Mouse (Mus musculus): ENCODE measurements around the gene Lenep. TPM values are rescaled to one million over a fixed set of nuclear protein-coding genes. Genes with fewer than 3 reads are reported as not detected.

Gene Lenep
- polyA plus RNA-seq, 1 experiment = not detected

DNA sequence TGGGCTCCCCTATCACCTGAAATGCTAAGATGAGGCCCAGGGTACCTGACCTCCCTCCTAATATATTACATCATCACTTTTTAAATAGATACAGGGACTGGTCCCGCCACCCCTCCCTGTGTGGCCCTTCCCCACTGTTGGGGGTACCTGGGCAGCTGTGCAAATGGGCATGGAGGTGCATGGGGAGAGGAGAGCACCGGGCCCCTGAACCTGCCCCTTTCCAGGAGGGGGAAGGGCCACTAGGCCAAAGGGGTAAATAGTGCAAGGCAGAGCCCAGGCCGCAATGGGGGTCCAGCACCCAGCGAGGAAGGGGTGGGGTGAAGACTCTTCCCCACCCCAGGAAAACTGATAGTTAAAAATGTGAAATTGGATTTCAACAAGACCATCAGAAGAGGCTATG, 24.8 kb downstream of the Lenep start:
- DNase-seq = no peak

DNA sequence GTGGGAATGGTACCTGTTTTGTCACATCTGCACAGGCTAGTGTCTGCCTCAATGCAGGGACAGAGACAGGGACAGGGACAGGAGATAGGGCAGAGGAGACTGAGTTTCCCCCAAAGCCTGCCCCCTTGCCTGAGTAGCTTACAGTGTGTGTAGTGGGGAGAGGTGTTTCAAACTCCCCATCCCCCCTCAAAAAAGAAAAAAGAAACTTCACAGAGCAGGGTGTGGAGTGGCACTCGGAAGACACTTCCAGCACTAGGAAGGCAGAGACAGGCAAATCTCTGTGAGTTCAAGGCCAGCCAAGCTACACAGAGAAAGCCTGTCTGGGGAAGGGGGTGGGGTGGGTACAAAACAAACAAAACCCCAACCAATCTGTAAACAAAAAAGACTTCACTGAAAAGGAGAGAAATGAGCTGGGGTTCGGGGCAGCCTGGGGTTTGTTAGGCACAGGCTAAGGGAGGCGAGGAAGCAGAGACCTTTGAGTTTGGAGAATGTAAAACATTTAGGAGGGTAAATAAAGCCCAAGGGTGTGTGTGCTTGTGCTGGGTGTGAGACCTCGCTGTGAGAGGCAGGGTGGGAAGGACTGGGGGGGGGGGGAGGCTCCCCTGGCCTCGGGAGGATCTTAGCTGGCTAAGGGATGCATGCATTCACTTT, 28.9 kb downstream of the Lenep start:
- WGBS = 55% methylated on average over 5 of the region's 5 CpGs

More for the DNA sequence above, 24.8 kb downstream of the Lenep start:
- no peak for TF ChIP-seq CTCF (conservative IDR thresholded peaks at IDR 0.05; ENCODE audit: insufficient read depth, insufficient read length, low read depth, low read length)
- TF ChIP-seq POLR2A (IDR thresholded peaks at IDR 0.05; ENCODE audit: low read depth, low read length) = no peak
- H3K4me3 ChIP-seq (ENCODE audit: insufficient read depth, low read depth, low read length) = no peak overlapping the region
- H3K4me1 ChIP-seq (ENCODE audit: control insufficient read depth, insufficient read depth, low read length) = peaks cover 6% of the 10 kb centered on the region; the same call in 1 of the 2 replicates
- no peak overlapping the region for H3K27ac ChIP-seq (ENCODE audit: insufficient read depth, low read depth, low read length)
- H3K27me3 ChIP-seq (replicated peaks; ENCODE audit: control insufficient read depth, insufficient read depth, low read length) = no peaks in the 10 kb centered on the region
- 0 out of 2 replicates have a peak, but pooled peaks cover 1% of the 10 kb centered on the region for H3K36me3 ChIP-seq (ENCODE audit: control insufficient read depth, insufficient read depth, low read length)
- 85% methylated on average over 4 of the region's 4 CpGs for WGBS

DNA sequence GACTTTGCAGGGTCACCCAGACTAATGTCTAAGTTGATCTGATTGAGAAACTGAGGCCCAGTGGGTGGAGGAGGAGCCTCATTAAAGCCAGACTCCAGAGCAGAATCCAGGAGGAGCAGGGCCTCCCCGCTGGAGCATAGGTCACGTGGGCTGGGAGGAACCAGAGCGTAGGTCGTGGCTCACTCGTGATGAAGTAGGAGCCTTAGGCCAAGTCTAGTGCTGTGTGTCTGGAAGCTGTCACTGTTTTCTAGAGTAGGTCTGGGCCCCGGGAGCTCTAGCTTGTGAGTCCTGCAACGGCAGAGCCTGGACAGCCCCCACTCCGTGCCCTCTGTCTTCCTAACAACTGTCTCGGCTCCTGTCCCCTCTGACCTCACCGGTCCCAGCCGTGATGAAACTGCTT, 35.3 kb downstream of the Lenep start:
- no peak overlapping the region for H3K4me3 ChIP-seq (ENCODE audit: insufficient read depth, low read depth, low read length)
- TF ChIP-seq POLR2A (IDR thresholded peaks at IDR 0.05; ENCODE audit: low read depth, low read length) (no peak), CTCF (conservative IDR thresholded peaks at IDR 0.05; ENCODE audit: insufficient read depth, insufficient read length, low read depth, low read length) (no peak)
- WGBS = 52% methylated on average over 11 of the region's 11 CpGs
- H3K27me3 ChIP-seq (replicated peaks; ENCODE audit: control insufficient read depth, insufficient read depth, low read length) = no peaks in the 10 kb centered on the region
- no peaks in the 10 kb centered on the region for H3K36me3 ChIP-seq (ENCODE audit: control insufficient read depth, insufficient read depth, low read length)
- no peak overlapping the region for H3K27ac ChIP-seq (ENCODE audit: insufficient read depth, low read depth, low read length)
- no peaks in the 10 kb centered on the region for H3K4me1 ChIP-seq (ENCODE audit: control insufficient read depth, insufficient read depth, low read length)
- peak; percentile 40 for DNase-seq

More for the DNA sequence above, 28.9 kb downstream of the Lenep start:
- H3K4me3 ChIP-seq (ENCODE audit: insufficient read depth, low read depth, low read length) = no peak overlapping the region
- no peak for TF ChIP-seq CTCF (conservative IDR thresholded peaks at IDR 0.05; ENCODE audit: insufficient read depth, insufficient read length, low read depth, low read length)
- no peak for TF ChIP-seq POLR2A (IDR thresholded peaks at IDR 0.05; ENCODE audit: low read depth, low read length)
- H3K27ac ChIP-seq (ENCODE audit: insufficient read depth, low read depth, low read length) = no peak overlapping the region
- no peaks in the 10 kb centered on the region for H3K36me3 ChIP-seq (ENCODE audit: control insufficient read depth, insufficient read depth, low read length)
- H3K27me3 ChIP-seq (replicated peaks; ENCODE audit: control insufficient read depth, insufficient read depth, low read length) = no peaks in the 10 kb centered on the region
- DNase-seq = no peak
- H3K4me1 ChIP-seq (ENCODE audit: control insufficient read depth, insufficient read depth, low read length) = peaks cover 1% of the 10 kb centered on the region; the same call in 1 of the 2 replicates

DNA sequence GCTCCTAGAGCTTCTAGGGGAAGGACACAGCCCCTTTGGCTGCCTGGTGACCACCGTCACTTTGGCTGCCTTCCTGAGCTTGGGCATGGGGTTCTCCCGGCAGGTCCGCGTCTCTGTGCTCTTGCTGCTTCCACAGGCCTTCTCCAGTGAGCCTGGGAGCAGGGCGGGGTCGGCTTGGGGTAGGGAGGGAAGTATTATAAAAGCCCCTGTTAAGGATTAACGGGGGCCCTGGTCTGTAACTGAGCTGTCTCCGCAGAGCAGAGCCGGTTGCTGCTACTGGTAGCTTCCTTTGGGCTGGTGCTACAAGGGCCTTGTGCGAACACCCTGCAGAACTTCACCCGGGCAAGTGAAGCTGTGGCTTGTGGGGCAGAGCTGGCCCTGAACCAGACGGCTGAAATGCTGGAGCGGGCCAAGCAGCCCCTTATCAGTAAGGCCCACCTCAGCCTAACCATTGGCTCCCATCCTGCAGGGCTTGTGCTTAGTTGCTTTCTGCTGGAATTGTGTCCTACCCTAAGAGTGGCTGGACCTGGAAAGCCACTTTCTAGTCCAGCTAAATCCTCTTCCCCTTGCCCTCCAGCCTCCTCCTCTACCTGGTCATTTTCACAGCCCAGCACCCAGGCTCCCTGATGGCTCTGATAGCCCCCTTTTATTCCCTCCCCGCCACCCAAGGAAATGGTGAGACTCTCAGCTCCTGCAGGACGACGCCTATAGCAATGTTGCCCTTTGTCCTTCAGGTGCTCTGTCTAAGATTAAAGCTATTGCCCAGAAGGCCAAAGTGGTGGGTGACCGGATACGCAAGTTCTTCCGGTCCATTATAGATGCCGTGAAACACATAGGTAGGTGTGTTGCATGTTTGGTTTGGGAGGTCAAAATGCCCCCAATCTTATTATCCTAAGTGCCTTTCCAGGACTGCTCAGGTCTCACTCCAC, 36.8 kb downstream of the Lenep start:
- no peak overlapping the region for H3K27ac ChIP-seq (ENCODE audit: insufficient read depth, low read depth, low read length)
- no peak for DNase-seq
- TF ChIP-seq POLR2A (IDR thresholded peaks at IDR 0.05; ENCODE audit: low read depth, low read length) (no peak), CTCF (conservative IDR thresholded peaks at IDR 0.05; ENCODE audit: insufficient read depth, insufficient read length, low read depth, low read length) (no peak)

DNA sequence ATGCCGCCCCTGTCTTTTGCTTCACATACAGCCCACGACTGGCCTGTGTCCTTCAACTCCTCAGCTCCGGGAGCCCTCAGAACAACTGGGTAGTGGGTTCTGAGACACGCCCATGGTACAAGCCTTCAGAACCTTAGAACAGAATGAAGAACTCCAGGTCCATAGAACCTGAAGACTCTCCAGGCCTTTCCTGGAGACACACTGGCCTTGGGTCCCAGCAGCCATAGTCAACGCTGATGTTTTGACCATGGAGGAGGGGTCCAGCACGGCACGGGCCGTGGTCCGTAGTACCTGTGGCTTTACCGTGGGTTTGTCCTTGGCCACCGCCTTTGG, 37.5 kb downstream of the Lenep start, which contains the start of gene Dcst1:
TSS of gene Dcst1 (minus strand) at position 101 of the 333 bp plus-strand sequence.
- no peaks in the 10 kb centered on the region for H3K36me3 ChIP-seq (ENCODE audit: control insufficient read depth, insufficient read depth, low read length)
- no peaks in the 10 kb centered on the region for H3K4me1 ChIP-seq (ENCODE audit: control insufficient read depth, insufficient read depth, low read length)
- no peak within 1 kb of the TSS for H3K27ac ChIP-seq (ENCODE audit: insufficient read depth, low read depth, low read length)
- TF ChIP-seq POLR2A (IDR thresholded peaks at IDR 0.05; ENCODE audit: low read depth, low read length) = no peak
- no peak for TF ChIP-seq CTCF (conservative IDR thresholded peaks at IDR 0.05; ENCODE audit: insufficient read depth, insufficient read length, low read depth, low read length)
- no peak within 1 kb of the TSS for H3K4me3 ChIP-seq (ENCODE audit: insufficient read depth, low read depth, low read length)
- WGBS = 87% methylated on average over 11 of the region's 11 CpGs
- no peaks in the 10 kb centered on the region for H3K27me3 ChIP-seq (replicated peaks; ENCODE audit: control insufficient read depth, insufficient read depth, low read length)
- no peak for DNase-seq

More for the DNA sequence above, 36.8 kb downstream of the Lenep start:
- Histone ChIP-seq H3K36me3 (ENCODE audit: control insufficient read depth, insufficient read depth, low read length) (no peaks in the 10 kb centered on the region), H3K4me3 (ENCODE audit: insufficient read depth, low read depth, low read length) (no peak overlapping the region), H3K4me1 (ENCODE audit: control insufficient read depth, insufficient read depth, low read length) (no peaks in the 10 kb centered on the region), H3K27me3 (replicated peaks; ENCODE audit: control insufficient read depth, insufficient read depth, low read length) (no peaks in the 10 kb centered on the region)
- 65% methylated on average over 20 of the region's 20 CpGs for WGBS

DNA sequence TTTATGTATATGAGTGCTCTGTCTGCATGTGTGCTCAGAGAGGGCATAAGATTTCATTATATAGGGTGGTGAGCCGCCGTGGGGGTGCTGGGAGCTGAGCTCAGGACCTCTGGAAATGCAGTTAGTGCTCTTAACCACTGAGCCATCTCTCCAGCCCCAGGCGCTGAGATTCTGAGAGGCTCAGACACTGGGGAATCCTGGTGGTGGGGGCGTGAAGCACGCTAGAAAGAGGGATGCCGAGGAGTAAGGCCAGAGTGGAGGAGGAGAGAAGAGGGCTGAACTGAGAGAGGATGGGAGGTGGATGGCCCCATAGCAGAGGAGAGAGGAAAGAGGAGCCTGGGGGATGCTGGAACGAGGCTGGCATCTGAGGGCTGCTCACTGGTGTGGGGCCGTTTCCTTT, 38.0 kb downstream of the Lenep start:
- Histone ChIP-seq H3K27ac (ENCODE audit: insufficient read depth, low read depth, low read length) (no peak overlapping the region), H3K27me3 (replicated peaks; ENCODE audit: control insufficient read depth, insufficient read depth, low read length) (no peaks in the 10 kb centered on the region), H3K4me3 (ENCODE audit: insufficient read depth, low read depth, low read length) (no peak overlapping the region), H3K36me3 (ENCODE audit: control insufficient read depth, insufficient read depth, low read length) (no peaks in the 10 kb centered on the region), H3K4me1 (ENCODE audit: control insufficient read depth, insufficient read depth, low read length) (no peaks in the 10 kb centered on the region)
- DNase-seq = no peak
- 77% methylated on average over 8 of the region's 8 CpGs for WGBS
- no peak for TF ChIP-seq CTCF (conservative IDR thresholded peaks at IDR 0.05; ENCODE audit: insufficient read depth, insufficient read length, low read depth, low read length)
- no peak for TF ChIP-seq POLR2A (IDR thresholded peaks at IDR 0.05; ENCODE audit: low read depth, low read length)

DNA sequence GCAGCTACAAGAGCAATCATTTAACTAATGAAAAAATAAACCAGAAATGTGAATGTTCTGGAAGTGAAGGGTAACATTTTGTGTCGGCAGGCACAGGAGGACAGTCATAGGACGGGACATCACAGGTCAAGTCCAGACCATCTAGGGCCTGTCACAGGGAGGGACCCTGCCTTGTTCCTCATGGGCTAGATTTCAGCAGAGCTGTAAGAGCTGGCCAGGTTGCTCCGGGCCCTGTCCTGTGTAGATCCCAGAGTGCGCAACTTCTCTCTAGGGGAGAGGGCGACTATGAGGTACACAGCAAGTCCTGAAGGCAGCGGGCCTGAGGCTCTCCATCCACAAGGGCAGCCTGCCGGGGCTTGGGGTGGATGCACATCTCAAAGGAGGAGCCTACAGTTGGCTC, 40.9 kb downstream of the Lenep start, which contains the start of gene Dcst2:
TSS of gene Dcst2 (plus strand) at position 301 of the 400 bp plus-strand sequence.
- WGBS = 91% methylated on average over 7 of the region's 7 CpGs
- H3K4me3 ChIP-seq (ENCODE audit: insufficient read depth, low read depth, low read length) = no peak within 1 kb of the TSS
- no peak for DNase-seq
- TF ChIP-seq CTCF (conservative IDR thresholded peaks at IDR 0.05; ENCODE audit: insufficient read depth, insufficient read length, low read depth, low read length) (no peak), POLR2A (IDR thresholded peaks at IDR 0.05; ENCODE audit: low read depth, low read length) (no peak)
- H3K27ac ChIP-seq (ENCODE audit: insufficient read depth, low read depth, low read length) = no peak within 1 kb of the TSS
- H3K4me1 ChIP-seq (ENCODE audit: control insufficient read depth, insufficient read depth, low read length) = no peaks in the 10 kb centered on the region
- H3K36me3 ChIP-seq (ENCODE audit: control insufficient read depth, insufficient read depth, low read length) = no peaks in the 10 kb centered on the region
- no peaks in the 10 kb centered on the region for H3K27me3 ChIP-seq (replicated peaks; ENCODE audit: control insufficient read depth, insufficient read depth, low read length)
